Mouse (Mus musculus): ENCODE results near the gene Chrna9.

- TF ChIP-seq CTCF (IDR thresholded peaks at IDR 0.05; ENCODE audit: control insufficient read depth, insufficient read depth, insufficient replicate concordance, low read depth, low read length) (no peak), POLR2A (IDR thresholded peaks at IDR 0.05; ENCODE audit: control insufficient read depth, low read depth, low read length) (no peak)
These were observed 36.0 kb upstream of the Chrna9 start for GRCm38 (mm10) chr5:65898683-65899082.
